Mouse (Mus musculus): ENCODE measurements at regions not wholly inside any gene's neighbourhood (a gene's known extent, or its start where the extent isn't known, plus 50 kb on each side); places are given as distances from the start of the nearest gene placed in this dataset.

DNA sequence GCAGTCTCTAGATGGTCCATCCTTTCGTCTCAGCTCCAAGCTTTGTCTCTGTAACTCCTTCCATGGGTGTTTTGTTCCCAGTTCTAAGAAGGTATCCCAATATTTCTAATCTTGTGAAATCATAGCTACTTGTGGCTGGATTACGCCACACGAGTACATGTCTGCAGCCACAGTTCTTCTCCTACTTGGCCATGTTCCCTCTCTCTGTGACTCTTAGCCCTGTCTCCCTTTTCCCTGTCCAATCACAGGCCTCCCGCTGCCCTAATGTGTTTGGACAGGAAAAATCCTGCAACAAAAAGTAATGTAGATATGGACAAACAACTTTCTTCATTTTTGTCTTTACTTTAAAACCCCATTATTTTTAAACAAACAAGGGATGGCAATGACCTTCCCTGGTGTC, 104.7 kb downstream of the Zfp330 start:
- Histone ChIP-seq H3K4me3 (replicated peaks; ENCODE audit: low read depth, low read length) (no peak overlapping the region), H3K9ac (replicated peaks; ENCODE audit: low read length) (no peak overlapping the region), H3K4me1 (ENCODE audit: control insufficient read depth, insufficient read depth, low read length) (no peaks in the 10 kb centered on the region), H3K36me3 (ENCODE audit: control insufficient read depth, insufficient read depth, low read length) (no peaks in the 10 kb centered on the region), H3K4me2 (ENCODE audit: low read length) (no peak overlapping the region), H3K9me3 (ENCODE audit: control insufficient read depth, low read length) (no peaks in the 10 kb centered on the region), H3K27ac (replicated peaks; ENCODE audit: low read depth, low read length) (no peak overlapping the region), H3K27me3 (ENCODE audit: control insufficient read depth, insufficient read depth, low read length) (no peaks in the 10 kb centered on the region)
- ATAC-seq (ENCODE audit: low FRiP score, low TSS enrichment) (no peak), DNase-seq (no peak)
- WGBS = 91% methylated on average over 4 of the region's 4 CpGs

- DNase-seq (no peak), ATAC-seq (ENCODE audit: low FRiP score, low TSS enrichment) (no peak)
- Histone ChIP-seq H3K4me2 (ENCODE audit: low read length) (no peak overlapping the region), H3K4me1 (ENCODE audit: control insufficient read depth, insufficient read depth, low read length) (no peaks in the 10 kb centered on the region), H3K9ac (replicated peaks; ENCODE audit: low read length) (no peak overlapping the region), H3K36me3 (ENCODE audit: control insufficient read depth, insufficient read depth, low read length) (no peaks in the 10 kb centered on the region), H3K27me3 (ENCODE audit: control insufficient read depth, insufficient read depth, low read length) (no peaks in the 10 kb centered on the region), H3K27ac (replicated peaks; ENCODE audit: low read depth, low read length) (no peak overlapping the region), H3K4me3 (replicated peaks; ENCODE audit: low read depth, low read length) (no peak overlapping the region), H3K9me3 (ENCODE audit: control insufficient read depth, low read length) (no peaks in the 10 kb centered on the region)
- WGBS = 91% methylated on average over 4 of the region's 4 CpGs
Measured at GRCm38 (mm10) chr8:82665131-82665530, 108.8 kb downstream of the Zfp330 start.

GRCm38 (mm10) chr8:82640502-82640901, 133.5 kb downstream of the Zfp330 start:
- no peak for DNase-seq
- 86% methylated on average over 1 of the region's 1 CpGs for whole genome bisulfite sequencing
- H3K4me1 ChIP-seq (ENCODE audit: control insufficient read depth, insufficient read depth, low read length) = no peaks in the 10 kb centered on the region
- H3K27me3 ChIP-seq (ENCODE audit: control insufficient read depth, insufficient read depth, low read length) = no peaks in the 10 kb centered on the region
- no peak overlapping the region for H3K4me2 ChIP-seq (ENCODE audit: low read length)
- no peak overlapping the region for H3K4me3 ChIP-seq (replicated peaks; ENCODE audit: low read depth, low read length)
- H3K27ac ChIP-seq (replicated peaks; ENCODE audit: low read depth, low read length) = no peak overlapping the region
- no peak overlapping the region for H3K9ac ChIP-seq (replicated peaks; ENCODE audit: low read length)
- ATAC-seq (ENCODE audit: low FRiP score, low TSS enrichment) = no peak
- H3K36me3 ChIP-seq (ENCODE audit: control insufficient read depth, insufficient read depth, low read length) = no peaks in the 10 kb centered on the region
- no peaks in the 10 kb centered on the region for H3K9me3 ChIP-seq (ENCODE audit: control insufficient read depth, low read length)

DNA sequence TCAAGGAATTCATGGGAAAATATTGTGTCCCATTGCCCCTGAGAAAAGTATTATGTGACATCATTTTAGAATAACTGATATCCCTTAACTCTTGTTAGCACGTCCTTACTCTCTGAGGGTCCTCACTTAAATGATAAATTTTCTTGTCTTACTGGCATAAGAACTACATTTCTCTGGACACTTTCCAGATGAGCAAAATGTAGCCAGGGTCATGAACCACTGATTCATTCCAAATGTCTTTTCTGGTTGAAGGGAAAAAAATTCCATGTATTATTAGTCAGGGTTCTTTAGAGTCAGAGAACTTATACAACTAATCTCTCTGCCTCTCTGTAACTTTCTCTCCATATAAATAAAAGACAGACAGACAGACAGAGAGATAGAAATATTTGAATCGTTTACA, 143.5 kb downstream of the Zfp330 start:
- DNase-seq (no peak), ATAC-seq (ENCODE audit: low FRiP score, low TSS enrichment) (no peak)
- no peaks in the 10 kb centered on the region for H3K27me3 ChIP-seq (ENCODE audit: control insufficient read depth, insufficient read depth, low read length)
- no peaks in the 10 kb centered on the region for H3K9me3 ChIP-seq (ENCODE audit: control insufficient read depth, low read length)
- H3K9ac ChIP-seq (replicated peaks; ENCODE audit: low read length) = no peak overlapping the region
- 84% methylated on average over 2 of the region's 2 CpGs for WGBS
- no peak overlapping the region for H3K4me3 ChIP-seq (replicated peaks; ENCODE audit: low read depth, low read length)
- no peaks in the 10 kb centered on the region for H3K36me3 ChIP-seq (ENCODE audit: control insufficient read depth, insufficient read depth, low read length)
- H3K4me1 ChIP-seq (ENCODE audit: control insufficient read depth, insufficient read depth, low read length) = no peaks in the 10 kb centered on the region
- H3K4me2 ChIP-seq (ENCODE audit: low read length) = no peak overlapping the region
- no peak overlapping the region for H3K27ac ChIP-seq (replicated peaks; ENCODE audit: low read depth, low read length)

- DNase-seq = no peak
- Histone ChIP-seq H3K27ac (replicated peaks; ENCODE audit: low read depth, low read length) (no peak overlapping the region), H3K9me3 (ENCODE audit: control insufficient read depth, low read length) (no peaks in the 10 kb centered on the region), H3K36me3 (ENCODE audit: control insufficient read depth, insufficient read depth, low read length) (no peaks in the 10 kb centered on the region), H3K4me2 (ENCODE audit: low read length) (no peak overlapping the region), H3K4me1 (ENCODE audit: control insufficient read depth, insufficient read depth, low read length) (no peaks in the 10 kb centered on the region), H3K9ac (replicated peaks; ENCODE audit: low read length) (no peak overlapping the region), H3K4me3 (replicated peaks; ENCODE audit: low read depth, low read length) (no peak overlapping the region), H3K27me3 (ENCODE audit: control insufficient read depth, insufficient read depth, low read length) (no peaks in the 10 kb centered on the region)
- ATAC-seq (ENCODE audit: low FRiP score, low TSS enrichment) = no peak
- 92% methylated on average over 6 of the region's 6 CpGs for WGBS
Measured at GRCm38 (mm10) chr8:82623791-82624431, 150.0 kb downstream of the Zfp330 start.

GRCm38 (mm10) chr8:82618668-82619067, 155.3 kb downstream of the Zfp330 start:
- H3K36me3 ChIP-seq (ENCODE audit: control insufficient read depth, insufficient read depth, low read length) = no peaks in the 10 kb centered on the region
- no peak overlapping the region for H3K9ac ChIP-seq (replicated peaks; ENCODE audit: low read length)
- H3K9me3 ChIP-seq (ENCODE audit: control insufficient read depth, low read length) = no peaks in the 10 kb centered on the region
- no peak overlapping the region for H3K27ac ChIP-seq (replicated peaks; ENCODE audit: low read depth, low read length)
- 48% methylated on average over 1 of the region's 1 CpGs for WGBS
- no peak overlapping the region for H3K4me3 ChIP-seq (replicated peaks; ENCODE audit: low read depth, low read length)
- H3K4me1 ChIP-seq (ENCODE audit: control insufficient read depth, insufficient read depth, low read length) = no peaks in the 10 kb centered on the region
- DNase-seq (no peak), ATAC-seq (ENCODE audit: low FRiP score, low TSS enrichment) (no peak)
- H3K4me2 ChIP-seq (ENCODE audit: low read length) = no peak overlapping the region
- H3K27me3 ChIP-seq (ENCODE audit: control insufficient read depth, insufficient read depth, low read length) = no peaks in the 10 kb centered on the region

GRCm38 (mm10) chr8:82601556-82601955, 172.4 kb downstream of the Zfp330 start:
- DNase-seq (peak; percentile 35), ATAC-seq (ENCODE audit: low FRiP score, low TSS enrichment) (no peak)
- no peaks in the 10 kb centered on the region for H3K9me3 ChIP-seq (ENCODE audit: control insufficient read depth, low read length)
- H3K9ac ChIP-seq (replicated peaks; ENCODE audit: low read length) = no peak overlapping the region
- no peaks in the 10 kb centered on the region for H3K4me1 ChIP-seq (ENCODE audit: control insufficient read depth, insufficient read depth, low read length)
- H3K27me3 ChIP-seq (ENCODE audit: control insufficient read depth, insufficient read depth, low read length) = no peaks in the 10 kb centered on the region
- WGBS = 48% methylated on average over 3 of the region's 3 CpGs
- H3K4me2 ChIP-seq (ENCODE audit: low read length) = no peak overlapping the region
- no peak overlapping the region for H3K4me3 ChIP-seq (replicated peaks; ENCODE audit: low read depth, low read length)
- no peaks in the 10 kb centered on the region for H3K36me3 ChIP-seq (ENCODE audit: control insufficient read depth, insufficient read depth, low read length)
- H3K27ac ChIP-seq (replicated peaks; ENCODE audit: low read depth, low read length) = no peak overlapping the region

GRCm38 (mm10) chr8:82573434-82573833, 170.4 kb upstream of the Il15 start:
- DNase-seq = no peak
- Histone ChIP-seq H3K36me3 (ENCODE audit: control insufficient read depth, insufficient read depth, low read length) (no peaks in the 10 kb centered on the region), H3K4me2 (ENCODE audit: low read length) (no peak overlapping the region), H3K9me3 (ENCODE audit: control insufficient read depth, low read length) (no peaks in the 10 kb centered on the region), H3K4me1 (ENCODE audit: control insufficient read depth, insufficient read depth, low read length) (no peaks in the 10 kb centered on the region), H3K9ac (replicated peaks; ENCODE audit: low read length) (no peak overlapping the region), H3K27me3 (ENCODE audit: control insufficient read depth, insufficient read depth, low read length) (no peaks in the 10 kb centered on the region), H3K4me3 (replicated peaks; ENCODE audit: low read depth, low read length) (no peak overlapping the region), H3K27ac (replicated peaks; ENCODE audit: low read depth, low read length) (no peak overlapping the region)
- no peak for ATAC-seq (ENCODE audit: low FRiP score, low TSS enrichment)
- WGBS = 92% methylated on average over 1 of the region's 1 CpGs

GRCm38 (mm10) chr8:82538121-82538520, 135.1 kb upstream of the Il15 start:
- DNase-seq (no peak), ATAC-seq (ENCODE audit: low FRiP score, low TSS enrichment) (no peak)
- H3K36me3 ChIP-seq (ENCODE audit: control insufficient read depth, insufficient read depth, low read length) = no peaks in the 10 kb centered on the region
- no peak overlapping the region for H3K4me3 ChIP-seq (replicated peaks; ENCODE audit: low read depth, low read length)
- H3K27ac ChIP-seq (replicated peaks; ENCODE audit: low read depth, low read length) = no peak overlapping the region
- no peak overlapping the region for H3K9ac ChIP-seq (replicated peaks; ENCODE audit: low read length)
- H3K4me2 ChIP-seq (ENCODE audit: low read length) = no peak overlapping the region
- H3K27me3 ChIP-seq (ENCODE audit: control insufficient read depth, insufficient read depth, low read length) = no peaks in the 10 kb centered on the region
- H3K9me3 ChIP-seq (ENCODE audit: control insufficient read depth, low read length) = no peaks in the 10 kb centered on the region
- no peaks in the 10 kb centered on the region for H3K4me1 ChIP-seq (ENCODE audit: control insufficient read depth, insufficient read depth, low read length)

Measured in midbrain, embryonic 14.5 days (tissue).